Mouse (Mus musculus) brain, embryonic 14.5 days (tissue): ENCODE data around the gene Nit2. TPM values are rescaled to one million over a fixed set of nuclear protein-coding genes. Genes with fewer than 3 reads are reported as not detected.

Experiments
- DNase-seq: peaks from one replicate; pipeline ENCODE4 v3.0.0-alpha.2; 2011; ENCODE audit warnings: low read depth
- CTCF ChIP-seq: fragments of 200-500 bp; IDR thresholded peaks from 2 replicates; pipeline ENCODE4 v1.5.1; 2012; ENCODE audit warnings: inconsistent platforms, mild to moderate bottlenecking, moderate library complexity, borderline replicate concordance; ENCODE audit not compliant: insufficient read depth, insufficient read length; ENCODE audit errors: extremely low read depth
- POLR2A ChIP-seq: fragments of 200-500 bp; IDR thresholded peaks from 2 replicates; pipeline ENCODE4 v1.6.1; 2012; ENCODE audit warnings: mild to moderate bottlenecking, inconsistent platforms, borderline replicate concordance; ENCODE audit not compliant: poor library complexity, insufficient read depth, insufficient read length, severe bottlenecking; ENCODE audit errors: extremely low read depth
- polyA plus RNA-seq: library from polyadenylated mRNA; depleted of rRNA; stranded (reverse); fragments of >200 nt; gene quantifications from 2 replicates; pipeline ENCODE4 v1.2.3, GENCODE M21; 2012

Nit2 gene
- polyA plus RNA-seq, 1 experiment, result 20.9 TPM

DNA sequence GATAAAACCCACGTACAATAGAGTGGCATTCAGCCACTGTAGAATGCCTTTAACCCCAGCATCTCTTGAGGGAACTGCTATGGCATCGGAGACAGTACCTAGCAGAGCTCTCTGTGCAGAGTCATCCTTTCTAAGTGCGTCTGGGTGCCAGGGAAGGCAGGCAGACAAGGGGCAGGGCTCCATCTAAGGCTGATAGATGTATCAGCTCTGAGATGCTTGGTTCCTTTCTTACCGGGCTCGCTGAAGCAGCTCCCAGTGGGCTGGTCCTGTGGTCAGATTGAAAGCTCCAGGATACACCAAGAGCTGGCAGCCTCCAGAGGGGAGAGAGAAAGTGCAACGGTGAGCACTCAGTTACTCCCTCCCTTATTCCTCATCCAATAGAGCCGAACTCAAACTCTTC lies 7.3 kb downstream of the Nit2 start:
- DNase-seq, result no peak
- TF ChIP-seq POLR2A (no peak), CTCF (no peak)

DNA sequence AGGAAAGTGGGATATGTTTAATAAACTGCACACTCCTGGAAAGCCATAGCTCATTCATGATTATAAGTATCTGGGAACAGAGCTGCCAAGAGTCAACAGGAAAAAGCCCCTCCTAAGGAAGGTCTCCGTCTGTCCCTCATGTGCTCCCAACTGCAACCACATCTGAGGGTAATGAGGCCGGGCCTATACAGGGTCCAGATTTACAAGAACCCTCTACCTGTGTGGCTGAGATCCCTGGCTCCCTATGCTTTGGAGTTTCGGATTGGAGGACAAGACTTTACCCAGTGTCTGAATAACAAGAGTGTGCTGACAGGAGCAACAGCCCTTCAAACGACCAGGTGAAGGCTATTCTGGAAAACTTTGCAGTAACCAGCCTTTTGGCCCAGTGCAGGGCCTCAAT lies 9.4 kb downstream of the Nit2 start:
- DNase-seq, result no peak
- TF ChIP-seq CTCF (no peak), POLR2A (no peak)

DNA sequence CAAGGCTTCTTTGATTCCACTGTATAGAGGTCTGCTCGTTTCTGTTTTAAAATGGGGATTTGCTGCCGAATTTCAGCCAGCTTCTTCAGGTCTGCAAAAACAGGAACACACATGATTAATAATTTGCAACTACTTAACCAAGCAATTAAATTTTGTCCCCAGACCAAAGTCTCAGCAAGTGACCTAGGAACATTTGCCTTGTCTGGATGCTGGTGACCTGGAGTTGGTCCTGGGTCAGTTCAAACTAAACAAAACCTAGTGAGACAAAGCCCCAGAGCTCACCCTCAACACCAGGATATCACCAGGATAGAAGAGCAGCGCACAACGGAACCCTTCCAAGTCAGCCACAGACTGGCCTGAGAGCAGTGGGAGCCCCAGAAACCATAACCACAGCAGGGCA lies 10.1 kb downstream of the Nit2 start:
- TF ChIP-seq CTCF (no peak), POLR2A (no peak)
- DNase-seq, result no peak

GRCm38 (mm10) chr16:57155899-57156298 lies 11.2 kb downstream of the Nit2 start:
- TF ChIP-seq CTCF (no peak), POLR2A (no peak)

DNA sequence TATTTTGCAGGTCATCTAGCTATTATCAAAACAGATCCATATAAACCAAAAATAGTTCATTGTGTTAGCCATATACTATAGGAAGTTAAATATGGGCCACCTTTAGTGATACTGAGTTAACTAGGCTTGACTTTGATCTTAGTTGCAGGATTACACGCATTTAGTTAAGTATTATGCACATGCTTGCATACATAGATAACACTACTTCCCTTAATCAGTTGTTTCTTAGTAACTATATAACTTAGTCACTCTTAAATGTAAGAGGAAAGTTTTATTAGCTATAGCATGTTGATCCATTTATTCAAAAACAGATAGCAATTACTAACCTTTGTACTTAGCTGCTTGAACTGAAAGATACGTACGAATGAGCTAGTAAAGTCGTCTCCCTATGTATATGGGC lies 15.7 kb downstream of the Nit2 start:
- no peak for TF ChIP-seq CTCF
- no peak for TF ChIP-seq POLR2A
- DNase-seq, result no peak

More at GRCm38 (mm10) chr16:57155899-57156298, 11.2 kb downstream of the Nit2 start:
- no peak for DNase-seq

DNA sequence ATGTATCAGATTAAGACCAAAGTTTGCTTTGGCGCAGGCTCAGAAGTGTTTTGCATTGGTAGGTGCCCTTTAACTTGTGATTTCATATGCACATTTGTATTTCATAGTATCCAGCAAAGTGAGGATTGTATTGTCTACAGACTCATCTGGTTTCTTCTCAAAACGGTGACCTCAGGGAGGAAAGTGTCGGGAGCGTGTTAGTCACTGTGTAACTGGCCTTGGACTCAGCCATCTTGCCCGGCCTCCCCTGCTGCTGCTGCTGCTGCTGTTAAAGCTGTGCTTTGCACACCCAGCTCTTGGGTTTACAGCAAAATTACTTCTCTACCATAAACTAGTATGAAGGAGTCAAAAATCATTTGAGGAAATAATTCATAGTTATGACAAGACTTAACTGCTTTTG lies 22.4 kb downstream of the Nit2 start:
- DNase-seq, result no peak
- no peak for TF ChIP-seq CTCF
- no peak for TF ChIP-seq POLR2A

DNA sequence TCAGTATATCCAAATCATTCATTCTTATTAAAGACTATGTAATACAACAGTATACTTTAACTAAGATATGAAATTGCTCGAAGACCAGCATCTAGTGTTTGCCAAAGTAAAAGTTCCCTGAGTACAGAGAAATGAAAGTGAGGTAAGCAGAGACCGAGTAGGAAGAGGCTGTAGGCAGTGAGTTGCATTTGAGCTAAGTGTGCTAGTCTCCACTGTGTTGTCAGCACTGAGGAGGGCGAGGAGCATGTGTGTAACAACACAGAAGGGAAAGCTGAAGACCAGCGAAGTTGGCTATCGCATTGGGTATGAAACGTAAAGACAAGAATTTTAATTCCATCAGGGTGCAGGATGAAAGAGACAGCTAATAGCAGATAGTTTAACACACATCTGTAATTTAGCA lies 33.5 kb downstream of the Nit2 start:
- DNase-seq, result no peak
- no peak for TF ChIP-seq CTCF
- TF ChIP-seq POLR2A, result no peak

- no peak for DNase-seq
- TF ChIP-seq CTCF (no peak), POLR2A (no peak)
Observed at GRCm38 (mm10) chr16:57132326-57132725, 34.8 kb downstream of the Nit2 start.

DNA sequence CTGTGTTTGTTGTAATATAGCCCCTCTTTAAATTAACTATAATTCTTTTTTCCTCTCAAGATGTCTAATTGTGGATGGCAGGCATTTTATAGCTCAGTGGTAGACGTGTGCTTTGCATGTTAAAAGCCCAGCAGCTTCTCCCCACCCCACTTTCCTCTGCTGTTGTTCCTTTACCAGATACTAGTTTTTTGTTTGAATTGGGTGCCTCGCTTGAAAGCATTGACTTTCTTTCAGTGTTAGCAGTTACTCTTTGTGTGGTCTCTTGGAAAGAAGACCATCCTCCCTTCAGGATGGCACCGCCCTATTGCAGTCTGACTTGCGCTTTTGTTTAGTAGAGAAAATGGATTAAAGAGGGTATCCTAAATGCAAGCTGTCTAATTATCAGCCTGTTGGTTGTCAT lies 35.6 kb downstream of the Nit2 start:
- peak; percentile 7 for DNase-seq
- TF ChIP-seq POLR2A (no peak), CTCF (no peak)

GRCm38 (mm10) chr16:57130752-57131400 lies 36.3 kb downstream of the Nit2 start:
- no peak for DNase-seq
- TF ChIP-seq CTCF (no peak), POLR2A (no peak)

- no peak for TF ChIP-seq CTCF
- no peak for TF ChIP-seq POLR2A
- no peak for DNase-seq
Observed at GRCm38 (mm10) chr16:57127825-57128224, 39.3 kb downstream of the Nit2 start.

GRCm38 (mm10) chr16:57126268-57126667 lies 40.9 kb downstream of the Nit2 start:
- no peak for DNase-seq
- TF ChIP-seq CTCF (no peak), POLR2A (no peak)
